Mouse (Mus musculus) gastrocnemius, postnatal 10 days (tissue): ENCODE data around the gene Hecw2. TPM values are rescaled to one million over a fixed set of nuclear protein-coding genes. Genes with fewer than 3 reads are reported as not detected.

ENCODE experiments used
- DNase-seq: peaks from one replicate; pipeline ENCODE4 v3.0.0; 2021; ENCODE audit warnings: mixed read lengths
- total RNA-seq, 2 experiments: library from RNA; stranded (reverse); gene quantifications; 2 replicates each; pipeline ENCODE4 v1.2.3; 2021

Gene Hecw2
- total RNA-seq, 2 experiments from 2014 or later: 4.2 to 4.7 TPM

GRCm38 (mm10) chr1:53829089-53829488 is 365.9 kb downstream of the Hecw2 start:
- DNase-seq: peak; percentile 26

GRCm38 (mm10) chr1:53824446-53825337 is 370.3 kb downstream of the Hecw2 start:
- no peak for DNase-seq

GRCm38 (mm10) chr1:53823687-53824445 is 371.1 kb downstream of the Hecw2 start:
- peak; percentile 9 for DNase-seq

GRCm38 (mm10) chr1:53821983-53822382 is 373.0 kb downstream of the Hecw2 start:
- DNase-seq: no peak

GRCm38 (mm10) chr1:53820041-53820632 is 374.8 kb downstream of the Hecw2 start:
- no peak for DNase-seq

DNA sequence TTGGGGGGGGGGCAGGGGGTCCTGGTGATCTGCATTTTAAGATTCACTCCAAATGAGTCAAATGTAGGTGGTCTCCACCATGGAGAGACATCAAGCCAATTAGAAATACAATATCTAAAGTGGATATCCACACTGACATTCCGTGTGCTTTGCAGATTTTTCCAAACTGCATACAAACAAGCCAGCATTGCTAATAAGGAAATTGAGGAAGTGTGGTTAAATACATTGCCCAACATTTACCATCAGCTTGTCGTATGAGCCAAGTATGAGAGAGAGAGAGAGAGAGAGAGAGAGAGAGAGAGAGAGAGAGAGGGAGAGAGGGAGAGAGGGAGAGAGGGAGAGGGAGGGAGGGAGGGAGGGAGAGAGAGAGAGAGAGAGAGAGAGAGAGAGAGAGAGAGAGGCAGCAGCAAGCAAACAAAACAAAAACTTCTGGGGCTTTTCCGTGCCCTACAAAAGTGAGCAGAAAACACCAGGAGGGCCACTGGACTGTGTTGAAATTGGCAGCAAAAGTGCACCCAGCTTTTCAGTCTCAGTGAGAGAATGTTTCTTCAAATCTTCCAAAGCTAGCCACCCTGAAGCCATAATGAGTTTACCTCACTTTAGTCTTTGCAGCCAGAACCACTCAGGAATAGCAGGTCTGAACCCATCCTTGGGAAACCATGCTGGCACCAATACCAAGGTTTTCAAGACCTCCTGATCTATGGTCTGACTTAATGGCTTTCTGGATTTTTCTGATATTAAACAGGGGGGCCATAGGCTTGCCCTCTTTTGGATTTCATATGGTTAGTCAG is 376.7 kb downstream of the Hecw2 start:
- no peak for DNase-seq

GRCm38 (mm10) chr1:53816353-53816752 is 378.6 kb downstream of the Hecw2 start:
- no peak for DNase-seq

DNA sequence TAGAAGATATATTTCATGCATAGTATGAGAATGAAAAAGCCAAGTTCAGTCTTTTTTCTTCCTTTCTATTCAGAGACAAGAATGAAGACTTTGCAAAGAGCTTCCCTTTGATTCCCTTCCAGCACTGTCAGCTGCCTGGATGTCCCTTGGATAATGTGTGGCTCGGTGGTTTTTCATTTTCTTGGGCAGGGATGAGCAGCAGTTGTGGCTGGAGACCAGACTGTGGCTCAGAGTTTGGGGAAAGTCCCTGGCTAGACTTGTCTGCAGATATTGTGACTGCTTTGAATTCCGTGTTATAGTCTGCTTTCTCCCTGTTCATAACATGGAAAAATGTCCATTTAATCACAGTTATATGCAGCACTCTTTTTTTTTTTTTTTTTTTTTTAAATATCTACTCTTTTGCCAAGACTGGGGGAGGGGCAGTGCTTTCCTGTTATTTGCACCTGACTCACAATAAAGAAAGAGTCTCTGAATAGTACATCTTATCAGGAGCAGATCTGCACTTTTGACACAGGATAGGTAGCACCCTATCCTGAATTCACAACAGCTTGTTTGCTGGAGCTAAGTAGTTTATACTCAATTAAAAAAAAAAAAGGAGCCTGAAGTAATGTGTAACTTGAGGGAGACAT is 380.8 kb downstream of the Hecw2 start:
- no peak for DNase-seq

DNA sequence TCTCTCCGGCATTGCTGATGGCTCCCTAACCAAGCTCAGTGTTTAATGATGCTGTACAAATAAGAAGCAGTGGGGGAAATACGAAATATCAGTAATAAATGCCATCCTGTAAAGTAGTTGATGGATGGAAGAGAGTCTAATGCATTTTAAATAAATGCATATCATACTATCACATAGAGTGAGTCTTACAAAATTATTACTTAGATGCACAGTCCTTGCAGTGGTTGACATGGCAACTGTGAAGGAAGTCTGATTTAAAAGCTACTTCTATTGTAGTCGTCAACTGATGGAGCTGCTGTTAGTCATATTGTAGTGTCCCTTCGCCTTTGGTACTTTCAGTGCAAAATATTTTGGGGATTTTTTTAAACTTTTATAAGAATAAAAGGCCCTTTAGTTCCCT is 383.0 kb downstream of the Hecw2 start:
- DNase-seq: no peak

DNA sequence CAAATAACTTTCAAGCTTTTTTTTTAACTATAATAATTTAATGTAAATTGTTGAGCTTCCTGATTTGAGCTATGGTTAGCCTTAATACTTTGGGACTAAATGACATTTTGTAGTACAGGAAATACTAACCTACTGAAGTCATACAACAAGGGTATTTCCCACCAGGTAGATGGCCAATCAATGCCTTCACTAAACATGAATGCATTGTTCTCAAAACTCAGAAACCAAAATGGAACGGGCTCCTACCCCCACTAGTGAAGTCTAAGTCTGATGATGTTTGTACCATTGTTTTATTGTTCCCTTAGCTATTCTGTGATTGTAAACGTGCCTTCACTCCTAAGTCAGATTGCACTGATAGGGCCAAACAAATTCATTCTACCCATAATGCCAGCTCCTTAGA is 386.7 kb downstream of the Hecw2 start:
- no peak for DNase-seq

GRCm38 (mm10) chr1:53797811-53798210 is 397.2 kb downstream of the Hecw2 start:
- no peak for DNase-seq

- DNase-seq: no peak
These were observed 397.9 kb downstream of the Hecw2 start for GRCm38 (mm10) chr1:53797074-53797473.

- no peak for DNase-seq
These were observed 398.7 kb downstream of the Hecw2 start for GRCm38 (mm10) chr1:53796271-53796670.

- DNase-seq: no peak
These were observed 399.4 kb downstream of the Hecw2 start for GRCm38 (mm10) chr1:53795591-53795990.

- no peak for DNase-seq
These were observed 399.9 kb downstream of the Hecw2 start for GRCm38 (mm10) chr1:53795081-53795480.

- DNase-seq: no peak
These were observed 400.7 kb downstream of the Hecw2 start for GRCm38 (mm10) chr1:53794279-53794678.

GRCm38 (mm10) chr1:53791343-53791742 is 403.6 kb downstream of the Hecw2 start:
- no peak for DNase-seq

GRCm38 (mm10) chr1:53784721-53785418 is 410.1 kb downstream of the Hecw2 start, which contains the start of gene Stk17b:
Gene Stk17b (minus strand): TSS chr1:53785224.
- DNase-seq: peak; percentile 96

DNA sequence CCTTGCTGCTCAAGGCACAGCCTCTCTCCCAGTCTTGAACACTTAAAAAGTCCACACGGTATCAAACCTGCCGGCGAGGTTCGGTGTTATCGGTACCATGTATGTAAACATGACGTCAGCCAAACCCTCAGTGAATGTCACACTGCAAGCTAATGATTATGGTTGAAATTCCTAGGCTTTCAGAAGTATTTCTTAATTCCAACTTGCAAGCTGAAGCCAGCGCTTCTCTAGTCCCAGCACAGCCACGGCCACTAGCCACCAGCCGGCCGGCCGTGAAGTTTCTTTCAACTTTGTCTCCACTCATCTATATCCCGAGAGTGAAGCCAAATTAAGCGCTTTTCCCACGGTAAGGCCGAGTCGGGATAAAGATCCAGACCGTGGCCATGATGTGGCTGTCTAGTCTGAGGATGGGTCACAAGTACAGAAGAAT is 410.7 kb downstream of the Hecw2 start:
- DNase-seq: peak; percentile 20

DNA sequence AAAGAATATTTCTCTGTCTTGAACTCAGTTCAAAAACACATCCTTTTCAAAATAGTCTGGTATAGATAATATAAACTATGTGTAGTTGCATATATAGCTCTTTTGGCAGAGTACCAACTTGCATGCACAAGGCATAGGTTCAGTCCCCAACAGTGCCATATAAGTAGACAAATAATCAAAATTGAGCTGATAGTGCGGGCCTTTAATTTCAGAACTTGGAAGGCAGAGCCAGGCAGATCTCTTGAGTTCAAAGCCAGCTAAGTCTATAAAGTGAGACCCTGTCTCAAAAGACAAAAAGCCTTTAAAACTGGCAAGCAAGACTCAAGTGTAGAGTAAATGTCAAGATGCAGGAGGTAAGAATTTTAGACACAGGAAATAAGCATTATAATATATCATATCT is 412.0 kb downstream of the Hecw2 start:
- DNase-seq: no peak

DNA sequence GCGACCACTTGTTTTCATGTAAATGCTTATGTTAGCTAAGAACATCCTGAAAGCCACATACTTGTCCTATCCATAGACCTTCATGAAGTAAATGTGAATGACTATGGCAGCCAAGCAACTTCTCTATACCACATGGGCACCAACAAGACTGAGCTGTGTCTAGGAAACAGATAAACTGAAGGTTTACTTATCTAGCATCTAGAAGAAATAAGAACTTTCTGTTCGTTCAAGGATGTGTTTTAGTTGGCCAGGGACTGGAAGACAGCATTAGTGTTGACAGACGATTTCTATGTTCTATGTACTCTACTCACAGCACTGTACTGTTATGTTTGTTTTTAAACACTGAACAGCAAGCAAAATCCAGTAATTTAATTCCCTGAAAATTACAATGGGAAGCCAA is 412.9 kb downstream of the Hecw2 start:
- no peak for DNase-seq
